8 mouse cellular contexts compared by ENCODE assay signal in the genomic region with DNA sequence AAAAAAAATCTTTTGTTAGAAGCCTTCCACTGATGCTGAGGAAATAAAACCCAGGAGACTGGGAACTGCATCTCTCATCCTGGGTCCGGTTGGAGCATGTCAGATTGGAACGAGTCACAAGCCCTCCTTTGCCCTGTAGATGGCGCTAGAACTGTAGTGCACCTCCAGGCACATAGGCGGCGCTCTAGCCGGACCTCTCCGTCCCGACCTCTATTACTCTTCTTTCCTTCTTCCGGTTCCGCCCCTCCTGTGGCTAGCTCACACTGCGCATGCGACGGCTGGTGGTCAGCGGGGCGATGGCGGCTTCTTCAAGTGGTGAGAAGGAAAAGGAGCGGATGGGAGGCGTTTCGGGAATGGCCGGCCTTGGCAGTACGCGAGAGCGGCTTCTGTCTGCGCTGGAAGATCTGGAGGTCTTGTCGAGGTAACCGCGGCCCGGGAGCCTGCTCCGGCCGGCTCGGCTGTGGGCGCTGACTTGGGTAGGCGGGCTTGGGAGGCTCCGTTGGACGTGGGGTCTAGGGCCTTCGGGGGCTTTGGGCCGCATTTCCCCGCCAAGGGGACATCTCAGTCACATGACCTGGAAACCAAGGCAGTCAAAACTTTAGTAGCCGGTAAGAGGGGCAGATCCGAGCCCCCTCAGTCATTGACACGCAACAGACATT. TPM values are rescaled to one million over a fixed set of nuclear protein-coding genes. Genes with fewer than 3 reads are reported as not detected.
DNase-seq lines count a peak whose midpoint lies in the region; ATAC-seq and TF ChIP-seq lines count a peak whose summit lies in the region.

A gene (plus strand): TSS at position 261 of the 659 bp plus-strand sequence.

- WGBS in forebrain, embryonic 13.5 days, result under 1% methylated on average over 41 of the region's 41 CpGs
- WGBS in large intestine, adult 2 months, result 1% methylated on average over 41 of the region's 41 CpGs
- WGBS in liver, postnatal 0 days (ENCODE audit: insufficient replicate concordance), result under 1% methylated on average over 41 of the region's 41 CpGs
- 0% methylated on average over 41 of the region's 41 CpGs for WGBS in neural tube, embryonic 14.5 days

- peak; percentile 100 for TF ChIP-seq CTCF in ES-Bruce4 (IDR thresholded peaks at IDR 0.05; ENCODE audit: low read depth, low read length)
- peak; percentile 100 for TF ChIP-seq CTCF in liver, postnatal 0 days (IDR thresholded peaks at IDR 0.05; ENCODE audit: low read depth)

- no peak within 1 kb of the TSS for H3K27ac ChIP-seq in ES-Bruce4 (ENCODE audit: insufficient read depth, low read length)
- peak within 1 kb of the TSS; percentile 63 for H3K27ac ChIP-seq in forebrain, embryonic 13.5 days
- H3K27ac ChIP-seq in liver, postnatal 0 days (ENCODE audit: low read depth), result 0 out of 2 replicates have a peak within 1 kb of the TSS, but pooled peaks have one; percentile 58
- H3K27ac ChIP-seq in neural tube, embryonic 14.5 days (ENCODE audit: low read depth, low read length), result 0 out of 2 replicates have a peak within 1 kb of the TSS, but pooled peaks have one; percentile 24

- H3K4me1 ChIP-seq in ES-Bruce4 (ENCODE audit: control insufficient read depth, insufficient read depth, low read length), result no peaks in the 10 kb centered on the region
- H3K4me1 ChIP-seq in forebrain, embryonic 13.5 days, result peaks cover 18% of the 10 kb centered on the region
- peaks cover 8% of the 10 kb centered on the region; the same call in 1 of the 2 replicates for H3K4me1 ChIP-seq in liver, postnatal 0 days (ENCODE audit: insufficient read depth)
- H3K4me1 ChIP-seq in neural tube, embryonic 14.5 days (ENCODE audit: control insufficient read depth, insufficient read depth, low read length), result peaks cover 7% of the 10 kb centered on the region

- H3K9ac ChIP-seq in ES-Bruce4 (ENCODE audit: low read depth, poor library complexity, severe bottlenecking), result peak within 1 kb of the TSS; percentile 92
- H3K9ac ChIP-seq in forebrain, embryonic 13.5 days, result peak within 1 kb of the TSS; percentile 94
- H3K9ac ChIP-seq in liver, postnatal 0 days (replicated peaks), result peak within 1 kb of the TSS; percentile 92
- peak within 1 kb of the TSS; percentile 83 for H3K9ac ChIP-seq in neural tube, embryonic 14.5 days (replicated peaks; ENCODE audit: low read depth, low read length)

- no peaks in the 10 kb centered on the region for H3K27me3 ChIP-seq in ES-Bruce4 (ENCODE audit: control insufficient read depth, insufficient read depth, low read length, poor library complexity, severe bottlenecking)
- no peaks in the 10 kb centered on the region for H3K27me3 ChIP-seq in forebrain, embryonic 13.5 days
- H3K27me3 ChIP-seq in liver, postnatal 0 days (ENCODE audit: insufficient read depth, low read length), result no peaks in the 10 kb centered on the region
- no peaks in the 10 kb centered on the region for H3K27me3 ChIP-seq in neural tube, embryonic 14.5 days (ENCODE audit: control insufficient read depth, insufficient read depth, low read length)

- peak; percentile 95 to 99 for DNase-seq in heart, postnatal 10 days
- peak; percentile 83 for DNase-seq in large intestine, adult 2 months (ENCODE audit: low read depth, low spot score)
- DNase-seq in liver, postnatal 0 days, result peak; percentile 94
- peak; percentile 95 for DNase-seq in testis, postnatal 10 days (ENCODE audit: low spot score)

- peak; percentile 93 for ATAC-seq in cerebellum, adult (ENCODE audit: insufficient number of reproducible peaks, low FRiP score, low TSS enrichment)
- peak; percentile 96 for ATAC-seq in forebrain, embryonic 13.5 days
- peak; percentile 94 for ATAC-seq in liver, postnatal 0 days
- ATAC-seq in neural tube, embryonic 14.5 days (ENCODE audit: low read depth), result peak; percentile 97

- H3K36me3 ChIP-seq in ES-Bruce4 (ENCODE audit: control insufficient read depth, insufficient read depth, low read length, poor library complexity, severe bottlenecking), result peaks cover 8% of the 10 kb centered on the region; the same call in 1 of the 2 replicates
- H3K36me3 ChIP-seq in forebrain, embryonic 13.5 days (ENCODE audit: poor library complexity, severe bottlenecking), result peaks cover 24% of the 10 kb centered on the region
- peaks cover 15% of the 10 kb centered on the region for H3K36me3 ChIP-seq in liver, postnatal 0 days (replicated peaks; ENCODE audit: insufficient read depth, low read length)
- no peaks in the 10 kb centered on the region for H3K36me3 ChIP-seq in neural tube, embryonic 14.5 days (ENCODE audit: control insufficient read depth, insufficient read depth, low read length)

- peak within 1 kb of the TSS; percentile 94 for H3K4me2 ChIP-seq in forebrain, embryonic 13.5 days
- H3K4me2 ChIP-seq in liver, postnatal 0 days (ENCODE audit: low read depth, low read length), result peak within 1 kb of the TSS; percentile 92
- H3K4me2 ChIP-seq in neural tube, embryonic 14.5 days (ENCODE audit: low read depth, low read length), result peak within 1 kb of the TSS; percentile 76

- peak; percentile 71 for TF ChIP-seq POLR2A in ES-Bruce4 (IDR thresholded peaks at IDR 0.05; ENCODE audit: insufficient read depth, low read length)

- intact Hi-C loops in heart, postnatal 10 days (cut with DNase I), result no loop called here

- no peaks in the 10 kb centered on the region for H3K9me3 ChIP-seq in ES-Bruce4 (replicated peaks; ENCODE audit: control insufficient read depth, insufficient read depth, low read length, poor library complexity, severe bottlenecking)
- no peaks in the 10 kb centered on the region for H3K9me3 ChIP-seq in forebrain, embryonic 13.5 days (replicated peaks)
- H3K9me3 ChIP-seq in liver, postnatal 0 days (ENCODE audit: low read length), result no peaks in the 10 kb centered on the region
- no peaks in the 10 kb centered on the region for H3K9me3 ChIP-seq in neural tube, embryonic 14.5 days (ENCODE audit: control insufficient read depth, low read length)

- peak; percentile 83 for TF ChIP-seq EP300 in ES-Bruce4 (IDR thresholded peaks at IDR 0.05; ENCODE audit: insufficient read depth, low read depth, low read length)
- TF ChIP-seq EP300 in liver, postnatal 0 days (IDR thresholded peaks at IDR 0.05; ENCODE audit: low read depth), result 0 out of 2 replicates have a peak, but pooled peaks have one; percentile 60

- H3K4me3 ChIP-seq in ES-Bruce4 (ENCODE audit: low read depth, low read length), result peak within 1 kb of the TSS; percentile 93
- peak within 1 kb of the TSS; percentile 97 for H3K4me3 ChIP-seq in forebrain, embryonic 13.5 days
- peak within 1 kb of the TSS; percentile 91 for H3K4me3 ChIP-seq in liver, postnatal 0 days (ENCODE audit: low read depth, low read length)
- peak within 1 kb of the TSS; percentile 81 for H3K4me3 ChIP-seq in neural tube, embryonic 14.5 days (ENCODE audit: low read depth, low read length)

RNA-seq across cellular contexts. Expression of the gene that starts here (rescaled TPM):
- 63.0 and 64.0 TPM in 2 replicates for polyA plus RNA-seq in ES-Bruce4 (2011; ENCODE audit: insufficient read depth, insufficient read length, low read depth, missing spikeins)
- polyA plus RNA-seq in forebrain, embryonic 13.5 days (2015; fragmentation: Nextera tagmentation; extraction: Ambion mirVana), result 112 and 124 TPM in 2 replicates
- total RNA-seq in heart, postnatal 10 days (2021), result 10 to 100 TPM; 21.1 to 22.8 TPM
- 12.3 and 13.5 TPM in 2 replicates for polyA plus RNA-seq in large intestine, adult 2 months (2012; rRNA removed)
- polyA plus RNA-seq in liver, postnatal 0 days (2015; fragmentation: Nextera tagmentation; extraction: Ambion mirVana), result 18.7 and 20.4 TPM in 2 replicates
- polyA plus RNA-seq in neural tube, embryonic 14.5 days (2014; fragmentation: Nextera tagmentation; extraction: Ambion mirVana), result 79.1 and 80.7 TPM in 2 replicates
